Mouse (Mus musculus): ENCODE results near the gene Ldhc.

- TF ChIP-seq CTCF (IDR thresholded peaks at IDR 0.05; ENCODE audit: low read depth) (no peak), EP300 (IDR thresholded peaks at IDR 0.05; ENCODE audit: low read depth) (no peak)
These were observed 11.7 kb upstream of the Ldhc start for GRCm38 (mm10) chr7:46849287-46849686.
